Mouse (Mus musculus): ENCODE measurements around the gene Sun1.

Sun1 gene

GRCm38 (mm10) chr5:139252081-139252909, 51.9 kb downstream of the Sun1 start, which contains the start of gene Get4:
Gene Get4, plus strand, starts transcription at chr5:139252324.
- peak; percentile 99 for DNase-seq

- DNase-seq = no peak
Measured at GRCm38 (mm10) chr5:139252910-139253245, 52.4 kb downstream of the Sun1 start.

GRCm38 (mm10) chr5:139253301-139253741, 52.9 kb downstream of the Sun1 start:
- peak; percentile 73 for DNase-seq

GRCm38 (mm10) chr5:139254938-139255337, 54.5 kb downstream of the Sun1 start:
- DNase-seq = no peak

GRCm38 (mm10) chr5:139255777-139256176, 55.3 kb downstream of the Sun1 start:
- no peak for DNase-seq

GRCm38 (mm10) chr5:139256211-139256765, 55.9 kb downstream of the Sun1 start:
- DNase-seq = no peak

- DNase-seq = no peak
Measured at GRCm38 (mm10) chr5:139257265-139257664, 56.8 kb downstream of the Sun1 start.

- no peak for DNase-seq
Measured at GRCm38 (mm10) chr5:139257818-139258217, 57.4 kb downstream of the Sun1 start.

GRCm38 (mm10) chr5:139258371-139259035, 58.1 kb downstream of the Sun1 start:
- no peak for DNase-seq

GRCm38 (mm10) chr5:139259853-139260252, 59.4 kb downstream of the Sun1 start:
- DNase-seq = no peak

GRCm38 (mm10) chr5:139261403-139261802, 61.0 kb downstream of the Sun1 start:
- no peak for DNase-seq

GRCm38 (mm10) chr5:139267661-139268060, 67.2 kb downstream of the Sun1 start:
- no peak for DNase-seq

GRCm38 (mm10) chr5:139270806-139271521, 70.5 kb downstream of the Sun1 start:
- DNase-seq = no peak

GRCm38 (mm10) chr5:139271994-139272554, 71.6 kb downstream of the Sun1 start:
- peak; percentile 12 for DNase-seq

- no peak for DNase-seq
Measured at GRCm38 (mm10) chr5:139277287-139277686, 76.8 kb downstream of the Sun1 start.

GRCm38 (mm10) chr5:139281373-139282112, 81.1 kb downstream of the Sun1 start:
- no peak for DNase-seq

- DNase-seq = peak; percentile 86
Measured at GRCm38 (mm10) chr5:139282191-139282590, 81.8 kb downstream of the Sun1 start.

- DNase-seq = no peak
Measured at GRCm38 (mm10) chr5:139283460-139284180, 83.2 kb downstream of the Sun1 start.

GRCm38 (mm10) chr5:139285383-139286067, 85.1 kb downstream of the Sun1 start:
- DNase-seq = no peak

- no peak for DNase-seq
Measured at GRCm38 (mm10) chr5:139286142-139286941, 85.9 kb downstream of the Sun1 start.

Data from cerebellum, adult 9-10 months (tissue).